Mouse (Mus musculus) lung, postnatal 0 days (tissue): Measurements from ENCODE around the gene Pip5k1b.

Source experiments
- CTCF ChIP-seq: IDR thresholded peaks from 2 replicates; pipeline ENCODE4 v1.5.1; 2016; ENCODE audit warnings: antibody characterized with exemption, mild to moderate bottlenecking
- EP300 ChIP-seq: IDR thresholded peaks from 2 replicates; pipeline ENCODE4 v1.6.1; 2016; ENCODE audit warnings: antibody characterized with exemption, mild to moderate bottlenecking, control low read depth

- TF ChIP-seq CTCF (no peak), EP300 (no peak)
Measured at GRCm38 (mm10) chr19:24550778-24551177, 4.9 kb downstream of the Pip5k1b start.
